Mouse (Mus musculus) embryonic facial prominence, embryonic 10.5 days (tissue): ENCODE data around the gene Gm21060. TPM values are rescaled to one million over a fixed set of nuclear protein-coding genes. Genes with fewer than 3 reads are reported as not detected.
"Not testable (repeated sequence)": the region's sequence is repeated elsewhere in the genome, so short reads cannot be mapped to it uniquely, and the experiment has no call there.

ENCODE experiments used
- DNase-seq: peaks from one replicate; pipeline ENCODE4 v3.0.0-alpha.2; 2017; ENCODE audit warnings: low spot score
- H3K27ac ChIP-seq: fragments of 300-500 bp; sonication (generic); replicated peaks from 2 replicates; pipeline ENCODE4 v1.5.1; 2016; ENCODE audit warnings: mild to moderate bottlenecking
- H3K27me3 ChIP-seq: fragments of 300-500 bp; sonication (generic); replicated peaks from 2 replicates; pipeline ENCODE4 v1.6.1; 2016; ENCODE audit warnings: low read depth, mild to moderate bottlenecking; ENCODE audit not compliant: poor library complexity, severe bottlenecking
- H3K36me3 ChIP-seq: fragments of 300-500 bp; sonication (generic); replicated peaks from 2 replicates; pipeline ENCODE4 v1.6.1; 2016; ENCODE audit warnings: mild to moderate bottlenecking, moderate library complexity
- H3K4me1 ChIP-seq: fragments of 300-500 bp; sonication (generic); 2 replicates; pipeline ENCODE4 v1.6.1; 2016
- H3K4me3 ChIP-seq: fragments of 300-500 bp; sonication (generic); 2 replicates; pipeline ENCODE4 v1.5.1; 2016; ENCODE audit warnings: mild to moderate bottlenecking, moderate library complexity
- H3K9me3 ChIP-seq: fragments of 300-500 bp; sonication (generic); 2 replicates; pipeline ENCODE4 v1.6.1; 2016; ENCODE audit warnings: mild to moderate bottlenecking
- WGBS: fragments of 180-500 bp; shearing (Covaris S2); methylation state at CpG from one replicate; pipeline ENCODE4 v1.1.7; 2016; 5-methylcytosine and 5-hydroxymethylcytosine counted together
- polyA plus RNA-seq: library from polyadenylated mRNA; unstranded; fragments of >200 nt; fragmentation: Nextera tagmentation; extraction: Ambion mirVana; gene quantifications from 2 replicates; pipeline ENCODE4 v1.2.1, GENCODE M21; 2016

The Gm21060 gene
- not detected in 2 replicates for polyA plus RNA-seq

- WGBS: 88% methylated on average over 2 of the region's 2 CpGs
- no peaks in the 10 kb centered on the region for H3K9me3 ChIP-seq
- H3K4me1 ChIP-seq: no peaks in the 10 kb centered on the region
- H3K27ac ChIP-seq: no peak within 1 kb of the TSS
- no peak within 1 kb of the TSS for H3K4me3 ChIP-seq
- H3K27me3 ChIP-seq: no peaks in the 10 kb centered on the region
- H3K36me3 ChIP-seq: no peaks in the 10 kb centered on the region
- DNase-seq: no peak
Observed at GRCm38 (mm10) chr19:61296969-61297368, at the start of gene Gm21060. Gene Gm21060, minus strand, starts transcription at chr19:61297069.

DNA sequence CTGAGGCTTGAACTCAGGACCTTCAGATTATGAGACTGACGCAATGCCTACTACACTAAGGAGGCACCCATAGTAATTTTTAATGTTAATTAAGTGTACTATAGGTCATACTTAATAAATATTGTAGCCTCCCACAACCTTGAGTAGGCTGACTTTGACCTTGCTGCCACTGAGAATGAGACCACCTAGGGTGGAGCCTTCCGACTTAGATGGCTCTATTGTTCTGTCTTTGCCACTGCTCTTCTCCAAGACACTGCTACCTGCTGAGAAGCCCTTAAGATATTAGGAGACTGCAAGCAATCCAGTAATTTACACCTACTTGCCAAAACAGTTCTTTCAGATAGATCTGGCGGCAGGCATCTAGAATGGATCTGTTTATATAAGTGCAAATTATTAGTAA is 24.0 kb upstream of the Gm21060 start:
- not testable (repeated sequence) for DNase-seq, H3K4me1 ChIP-seq, H3K27ac ChIP-seq, H3K27me3 ChIP-seq, H3K4me3 ChIP-seq, H3K9me3 ChIP-seq, H3K36me3 ChIP-seq
- 85% methylated on average over 3 of the region's 3 CpGs for WGBS

GRCm38 (mm10) chr19:61313185-61313584 is 16.3 kb upstream of the Gm21060 start:
- H3K9me3 ChIP-seq, H3K4me1 ChIP-seq, H3K27ac ChIP-seq, H3K4me3 ChIP-seq, H3K36me3 ChIP-seq, H3K27me3 ChIP-seq, DNase-seq: not testable (repeated sequence)
- WGBS: 27% methylated on average over 11 of the region's 11 CpGs

- not testable (repeated sequence) for H3K36me3 ChIP-seq, H3K9me3 ChIP-seq, H3K4me1 ChIP-seq, H3K27me3 ChIP-seq, H3K4me3 ChIP-seq, H3K27ac ChIP-seq, DNase-seq
- 93% methylated on average over 10 of the region's 10 CpGs for WGBS
Observed at GRCm38 (mm10) chr19:61312400-61312799, 15.5 kb upstream of the Gm21060 start.

- H3K36me3 ChIP-seq, H3K9me3 ChIP-seq, H3K27ac ChIP-seq, DNase-seq, H3K27me3 ChIP-seq, H3K4me3 ChIP-seq, H3K4me1 ChIP-seq: not testable (repeated sequence)
- WGBS: 70% methylated on average over 1 of the region's 1 CpGs
Observed at GRCm38 (mm10) chr19:61308083-61308482, 11.2 kb upstream of the Gm21060 start.

DNA sequence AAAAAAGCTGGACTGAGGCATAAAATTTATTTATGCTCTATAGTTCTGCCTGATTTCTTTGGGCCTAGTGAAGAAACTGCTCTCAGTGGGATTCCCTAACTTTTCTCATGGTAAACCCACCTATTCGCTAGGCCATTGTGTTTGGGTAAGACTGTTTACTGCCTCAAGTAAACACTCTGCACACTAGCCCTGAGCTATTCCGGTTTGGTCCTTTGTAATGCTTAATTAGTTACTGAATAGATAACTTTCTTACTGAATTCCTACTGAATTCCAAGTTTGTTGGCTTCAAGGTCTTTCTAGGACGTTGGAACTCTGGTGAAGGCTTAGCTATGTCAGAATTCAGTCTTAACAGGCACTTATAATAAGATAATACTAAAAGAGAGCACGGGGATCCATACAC is 11.8 kb downstream of the Gm21060 start:
- H3K4me1 ChIP-seq, H3K27me3 ChIP-seq, DNase-seq, H3K27ac ChIP-seq, H3K36me3 ChIP-seq, H3K4me3 ChIP-seq, H3K9me3 ChIP-seq: not testable (repeated sequence)
- 79% methylated on average over 4 of the region's 4 CpGs for WGBS

- no peaks in the 10 kb centered on the region for H3K4me1 ChIP-seq
- no peak overlapping the region for H3K27ac ChIP-seq
- no peak for DNase-seq
- H3K4me3 ChIP-seq: no peak overlapping the region
- no peaks in the 10 kb centered on the region for H3K9me3 ChIP-seq
- 53% methylated on average over 1 of the region's 1 CpGs for WGBS
- H3K27me3 ChIP-seq: no peaks in the 10 kb centered on the region
- H3K36me3 ChIP-seq: no peaks in the 10 kb centered on the region
Observed at GRCm38 (mm10) chr19:61283581-61283980, 13.3 kb downstream of the Gm21060 start.

DNA sequence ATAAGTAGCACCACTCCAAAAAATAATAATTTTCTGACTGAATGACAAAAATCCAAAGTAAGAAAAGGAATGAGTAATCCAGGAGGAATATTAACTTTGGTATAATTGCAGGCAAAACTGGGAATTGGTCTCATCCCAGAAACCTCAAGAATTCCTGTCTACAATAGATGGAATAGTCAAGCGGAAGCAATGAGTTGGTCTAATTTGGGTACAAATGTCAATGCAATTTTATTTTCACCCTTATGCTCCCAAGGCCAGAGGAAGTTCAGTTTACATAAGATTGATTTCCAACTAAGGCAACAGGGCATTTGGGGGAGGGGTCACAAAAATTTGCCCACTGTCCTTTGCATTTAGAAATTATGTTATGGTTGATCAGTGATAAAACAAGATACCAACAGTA is 21.4 kb downstream of the Gm21060 start:
- WGBS: 93% methylated on average over 1 of the region's 1 CpGs

GRCm38 (mm10) chr19:61269141-61269540 is 27.7 kb downstream of the Gm21060 start:
- H3K4me3 ChIP-seq, H3K27me3 ChIP-seq, H3K9me3 ChIP-seq, DNase-seq, H3K36me3 ChIP-seq, H3K27ac ChIP-seq, H3K4me1 ChIP-seq: not testable (repeated sequence)
- 38% methylated on average over 11 of the region's 11 CpGs for WGBS

More for the DNA sequence above, 21.4 kb downstream of the Gm21060 start:
- no peak for DNase-seq
- Histone ChIP-seq H3K9me3 (no peaks in the 10 kb centered on the region), H3K4me1 (no peaks in the 10 kb centered on the region), H3K4me3 (no peak overlapping the region), H3K27me3 (no peaks in the 10 kb centered on the region), H3K36me3 (no peaks in the 10 kb centered on the region), H3K27ac (no peak overlapping the region)

- Histone ChIP-seq H3K4me1 (no peaks in the 10 kb centered on the region), H3K9me3 (no peaks in the 10 kb centered on the region), H3K27me3 (no peaks in the 10 kb centered on the region; the same call in 1 of the 2 replicates), H3K27ac (no peak overlapping the region), H3K4me3 (no peak overlapping the region), H3K36me3 (no peaks in the 10 kb centered on the region)
- no peak for DNase-seq
- WGBS: 23% methylated on average over 7 of the region's 7 CpGs
Observed at GRCm38 (mm10) chr19:61267141-61267540, 29.7 kb downstream of the Gm21060 start.

DNA sequence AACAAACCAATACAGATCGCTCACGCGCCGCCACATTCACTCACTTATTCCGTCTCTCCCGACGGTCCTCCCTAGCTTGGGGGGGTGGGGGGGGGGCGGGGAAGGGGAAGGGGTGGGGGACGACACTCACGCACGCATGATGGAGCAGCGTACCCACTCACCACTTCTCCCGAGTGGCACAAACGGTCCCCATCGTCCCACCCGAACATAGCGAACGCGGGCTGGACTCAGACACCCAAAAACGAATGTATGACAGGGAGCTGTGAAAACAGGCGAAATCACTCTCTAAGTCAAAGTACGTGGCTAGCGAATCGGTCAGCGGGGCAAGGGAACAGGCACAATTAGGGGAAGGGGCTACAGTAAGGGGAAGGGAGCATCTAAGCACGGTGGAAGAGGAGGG is 30.2 kb downstream of the Gm21060 start:
- no peak overlapping the region for H3K4me3 ChIP-seq
- WGBS: 3% methylated on average over 26 of the region's 26 CpGs
- no peaks in the 10 kb centered on the region; the same call in 1 of the 2 replicates for H3K27me3 ChIP-seq
- H3K27ac ChIP-seq: no peak overlapping the region
- no peaks in the 10 kb centered on the region for H3K36me3 ChIP-seq
- peak; percentile 90 for DNase-seq
- no peaks in the 10 kb centered on the region for H3K4me1 ChIP-seq
- no peaks in the 10 kb centered on the region for H3K9me3 ChIP-seq

- H3K4me3 ChIP-seq: no peak overlapping the region
- no peaks in the 10 kb centered on the region for H3K4me1 ChIP-seq
- H3K27me3 ChIP-seq: no peaks in the 10 kb centered on the region; the same call in 1 of the 2 replicates
- no peak overlapping the region for H3K27ac ChIP-seq
- DNase-seq: peak; percentile 64
- 4% methylated on average over 12 of the region's 12 CpGs for WGBS
- no peaks in the 10 kb centered on the region for H3K9me3 ChIP-seq
- H3K36me3 ChIP-seq: no peaks in the 10 kb centered on the region
Observed at GRCm38 (mm10) chr19:61266246-61266615, 30.6 kb downstream of the Gm21060 start.

- Histone ChIP-seq H3K27ac (no peak overlapping the region), H3K36me3 (no peaks in the 10 kb centered on the region), H3K9me3 (no peaks in the 10 kb centered on the region), H3K27me3 (no peaks in the 10 kb centered on the region; the same call in 1 of the 2 replicates), H3K4me1 (no peaks in the 10 kb centered on the region), H3K4me3 (no peak overlapping the region)
- 29% methylated on average over 3 of the region's 3 CpGs for WGBS
- DNase-seq: peak; percentile 73
Observed at GRCm38 (mm10) chr19:61265349-61266245, 31.3 kb downstream of the Gm21060 start.
